Mouse (Mus musculus) stomach, embryonic 16.5 days (tissue): ENCODE data around the gene Rbks. TPM values are rescaled to one million over a fixed set of nuclear protein-coding genes. Genes with fewer than 3 reads are reported as not detected.
A peak's percentile ranks its signal among the peaks of the same experiment; 100 is the strongest.
"Not testable (repeated sequence)": the region's sequence is repeated elsewhere in the genome, so short reads cannot be mapped to it uniquely, and the experiment has no call there.

Experiments used
- ATAC-seq: fragments of 200-750 bp; cut with Nextera tagmentation; 2 replicates; pipeline ENCODE4 v1.8.0; 2017; ENCODE audit warnings: moderate number of reproducible peaks, moderate TSS enrichment; ENCODE audit not compliant: insufficient read depth, low FRiP score
- H3K27ac ChIP-seq: fragments of 300-500 bp; sonication (generic); 2 replicates; pipeline ENCODE4 v1.5.1; 2014; ENCODE audit warnings: low read length
- H3K27me3 ChIP-seq: fragments of 300-500 bp; sonication (generic); 2 replicates; pipeline ENCODE4 v1.6.1; 2014; ENCODE audit warnings: low read length, control low read depth, mixed read lengths; ENCODE audit not compliant: control insufficient read depth, insufficient read depth
- H3K36me3 ChIP-seq: fragments of 300-500 bp; sonication (generic); 2 replicates; pipeline ENCODE4 v1.6.1; 2014; ENCODE audit warnings: low read length; ENCODE audit not compliant: control insufficient read depth, insufficient read depth
- H3K4me1 ChIP-seq: fragments of 300-500 bp; sonication (generic); 2 replicates; pipeline ENCODE4 v1.6.1; 2014; ENCODE audit warnings: low read length, control low read depth, mixed read lengths; ENCODE audit not compliant: control insufficient read depth, insufficient read depth
- H3K4me2 ChIP-seq: fragments of 300-500 bp; sonication (generic); 2 replicates; pipeline ENCODE4 v1.6.1; 2014; ENCODE audit warnings: low read depth, low read length, mixed read lengths
- H3K4me3 ChIP-seq: fragments of 300-500 bp; sonication (generic); replicated peaks from 2 replicates; pipeline ENCODE4 v1.5.1; 2014; ENCODE audit warnings: mild to moderate bottlenecking, low read length
- H3K9ac ChIP-seq: fragments of 300-500 bp; sonication (generic); 2 replicates; pipeline ENCODE4 v1.6.1; 2014; ENCODE audit warnings: low read length
- H3K9me3 ChIP-seq: fragments of 300-500 bp; sonication (generic); replicated peaks from 2 replicates; pipeline ENCODE4 v1.6.1; 2016; ENCODE audit warnings: low read length, control low read depth; ENCODE audit not compliant: control insufficient read depth
- WGBS: fragments of 180-500 bp; shearing (Covaris S2); extraction: QIAGEN DNeasy Blood & Tissue Kit; methylation state at CpG from one replicate; pipeline ENCODE4 v1.1.7; 2014; 5-methylcytosine and 5-hydroxymethylcytosine counted together
- microRNA-seq: library from miRNA; unstranded; fragments of <30 nt; microRNA quantifications from one replicate; pipeline ENCODE4, GENCODE M21; 2016
- polyA plus RNA-seq: library from polyadenylated mRNA; unstranded; fragments of >200 nt; fragmentation: Nextera tagmentation; extraction: Ambion mirVana; gene quantifications from 2 replicates; pipeline ENCODE4 v1.2.1, GENCODE M21; 2015

The Rbks gene
- polyA plus RNA-seq, 1 experiment from 2014 or later = 8.6 TPM

GRCm38 (mm10) chr5:31588672-31589071, 108.8 kb downstream of the Rbks start:
- not testable (repeated sequence) for H3K27me3 ChIP-seq, H3K9ac ChIP-seq, H3K27ac ChIP-seq, H3K9me3 ChIP-seq, H3K36me3 ChIP-seq, H3K4me2 ChIP-seq, H3K4me3 ChIP-seq, H3K4me1 ChIP-seq, ATAC-seq
- WGBS = 84% methylated on average over 8 of the region's 8 CpGs

GRCm38 (mm10) chr5:31588016-31588415, 109.4 kb downstream of the Rbks start:
- no peaks in the 10 kb centered on the region for H3K36me3 ChIP-seq
- H3K9me3 ChIP-seq = 0 out of 2 replicates have a peak, but pooled peaks cover 3% of the 10 kb centered on the region
- H3K4me2 ChIP-seq = no peak overlapping the region
- no peaks in the 10 kb centered on the region for H3K27me3 ChIP-seq
- 74% methylated on average over 2 of the region's 2 CpGs for WGBS
- H3K27ac ChIP-seq = no peak overlapping the region
- no peak overlapping the region for H3K9ac ChIP-seq
- no peak for ATAC-seq
- no peak overlapping the region for H3K4me3 ChIP-seq
- H3K4me1 ChIP-seq = no peaks in the 10 kb centered on the region

- Histone ChIP-seq H3K27me3 (no peaks in the 10 kb centered on the region), H3K4me1 (no peaks in the 10 kb centered on the region), H3K4me2 (no peak overlapping the region), H3K4me3 (no peak overlapping the region), H3K9me3 (0 out of 2 replicates have a peak, but pooled peaks cover 3% of the 10 kb centered on the region), H3K9ac (no peak overlapping the region), H3K36me3 (no peaks in the 10 kb centered on the region), H3K27ac (no peak overlapping the region)
- WGBS = 89% methylated on average over 4 of the region's 4 CpGs
- no peak for ATAC-seq
Observed at GRCm38 (mm10) chr5:31585526-31585925, 111.9 kb downstream of the Rbks start.

- Histone ChIP-seq H3K36me3 (no peaks in the 10 kb centered on the region), H3K4me2 (no peak overlapping the region), H3K9ac (no peak overlapping the region), H3K4me3 (no peak overlapping the region), H3K4me1 (no peaks in the 10 kb centered on the region), H3K27ac (no peak overlapping the region), H3K9me3 (no peaks in the 10 kb centered on the region), H3K27me3 (no peaks in the 10 kb centered on the region)
- WGBS = 77% methylated on average over 2 of the region's 2 CpGs
- no peak for ATAC-seq
Observed at GRCm38 (mm10) chr5:31583261-31583660, 114.2 kb downstream of the Rbks start.

GRCm38 (mm10) chr5:31581932-31582331, 115.5 kb downstream of the Rbks start:
- no peak for ATAC-seq
- no peak overlapping the region for H3K27ac ChIP-seq
- H3K4me2 ChIP-seq = no peak overlapping the region
- H3K4me3 ChIP-seq = no peak overlapping the region
- H3K9me3 ChIP-seq = no peaks in the 10 kb centered on the region
- H3K4me1 ChIP-seq = no peaks in the 10 kb centered on the region
- H3K9ac ChIP-seq = no peak overlapping the region
- H3K36me3 ChIP-seq = no peaks in the 10 kb centered on the region
- H3K27me3 ChIP-seq = no peaks in the 10 kb centered on the region
- 57% methylated on average over 3 of the region's 3 CpGs for WGBS

- H3K4me1 ChIP-seq = no peaks in the 10 kb centered on the region
- H3K9ac ChIP-seq = no peak overlapping the region
- no peak overlapping the region for H3K27ac ChIP-seq
- H3K9me3 ChIP-seq = no peaks in the 10 kb centered on the region
- no peaks in the 10 kb centered on the region for H3K27me3 ChIP-seq
- H3K4me3 ChIP-seq = no peak overlapping the region
- no peak overlapping the region for H3K4me2 ChIP-seq
- 65% methylated on average over 6 of the region's 6 CpGs for WGBS
- no peak for ATAC-seq
- H3K36me3 ChIP-seq = no peaks in the 10 kb centered on the region
Observed at GRCm38 (mm10) chr5:31581263-31581662, 116.2 kb downstream of the Rbks start.

GRCm38 (mm10) chr5:31576539-31576975, 120.9 kb downstream of the Rbks start:
- Histone ChIP-seq H3K4me3 (no peak overlapping the region), H3K27ac (peak overlapping the region; percentile 4; the same call in 1 of the 2 replicates), H3K4me1 (peaks cover 2% of the 10 kb centered on the region; the same call in 1 of the 2 replicates), H3K9ac (no peak overlapping the region), H3K27me3 (no peaks in the 10 kb centered on the region), H3K36me3 (no peaks in the 10 kb centered on the region), H3K4me2 (no peak overlapping the region), H3K9me3 (no peaks in the 10 kb centered on the region)
- ATAC-seq = peak; percentile 83
- 61% methylated on average over 7 of the region's 7 CpGs for WGBS

Small RNAs within 50 kb of the gene (microRNA-seq; reads per million reads assigned to microRNA genes)
- gene Mir3473e = not detected

Other genes with a start within 250 kb of the Rbks start
- 40.6 and 42.9 TPM in 2 replicates for gene Zfp512, start 245.2 kb downstream of the Rbks start, polyA plus RNA-seq
- not detected in 2 replicates for gene 4930548H24Rik, start 211.9 kb downstream of the Rbks start, polyA plus RNA-seq
- 49.2 and 52.9 TPM in 2 replicates for gene Gpn1, start 202.9 kb downstream of the Rbks start, polyA plus RNA-seq
- gene Slc4a1ap, start 170.6 kb downstream of the Rbks start, polyA plus RNA-seq = 24.0 and 26.2 TPM in 2 replicates
- gene Supt7l, start 169.8 kb downstream of the Rbks start, polyA plus RNA-seq = 18.3 and 21.9 TPM in 2 replicates
- 313 and 319 TPM in 2 replicates for gene Mrpl33, start 100.7 kb downstream of the Rbks start, polyA plus RNA-seq
- 62.6 and 64.2 TPM in 2 replicates for gene Babam2, start 57 bp upstream of the Rbks start, polyA plus RNA-seq